Mouse (Mus musculus): Measurements from ENCODE around the gene Tcn2. TPM values are rescaled to one million over a fixed set of nuclear protein-coding genes. Genes with fewer than 3 reads are reported as not detected.
A peak's percentile ranks its signal among the peaks of the same experiment; 100 is the strongest.

Tcn2 gene
- total RNA-seq, 4 experiments from 2014 or later = 43.0 to 46.5 (median 44.3) TPM

GRCm38 (mm10) chr11:3894406-3895281 lies 37.3 kb downstream of the Tcn2 start, which contains the start of the genes 4921536K21Rik and Dusp18:
Gene 4921536K21Rik (minus strand): TSS chr11:3895098.
Gene Dusp18 (plus strand): TSS chr11:3895240.
- peak; percentile 93 for DNase-seq (ENCODE audit: low spot score)

DNA sequence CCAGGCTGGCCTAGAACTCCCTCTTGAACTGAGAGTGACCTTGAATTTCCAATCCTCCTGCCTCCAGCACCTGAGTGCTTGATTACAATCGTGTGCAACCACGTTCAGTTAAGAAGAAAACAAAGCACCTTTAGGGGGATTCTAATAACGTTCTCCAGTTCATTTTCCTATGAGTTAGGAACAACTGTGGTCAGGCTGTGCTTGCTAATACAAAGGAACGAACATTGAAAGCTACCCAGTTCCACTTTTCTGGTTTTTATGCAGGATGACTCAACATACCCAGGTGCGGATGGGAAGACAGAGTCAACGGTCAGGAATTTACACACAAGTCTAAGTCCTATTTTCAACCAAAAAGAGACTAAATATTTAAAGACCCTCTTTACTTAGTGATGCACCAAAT lies 38.0 kb downstream of the Tcn2 start:
- DNase-seq (ENCODE audit: low spot score) = no peak

DNA sequence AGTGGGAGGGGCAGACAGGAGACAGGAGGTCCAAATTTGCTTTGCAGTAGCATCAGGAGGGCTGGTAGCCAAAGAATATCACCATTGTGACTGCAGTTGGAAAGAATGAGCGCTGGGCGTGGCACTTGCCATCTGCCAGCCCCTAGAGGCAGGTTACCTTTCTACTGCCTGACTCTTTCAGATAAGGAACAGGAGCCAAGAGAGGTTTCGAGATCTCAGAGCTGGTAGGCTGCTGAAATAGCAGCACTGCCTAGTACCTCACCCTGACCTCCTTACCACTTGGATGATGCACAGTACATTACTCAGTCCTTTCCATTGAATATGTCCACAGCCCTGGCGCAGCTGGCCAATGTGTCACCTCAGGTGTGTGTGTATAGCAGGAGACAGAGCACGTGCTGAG lies 44.6 kb downstream of the Tcn2 start:
- DNase-seq (ENCODE audit: low spot score) = no peak

DNA sequence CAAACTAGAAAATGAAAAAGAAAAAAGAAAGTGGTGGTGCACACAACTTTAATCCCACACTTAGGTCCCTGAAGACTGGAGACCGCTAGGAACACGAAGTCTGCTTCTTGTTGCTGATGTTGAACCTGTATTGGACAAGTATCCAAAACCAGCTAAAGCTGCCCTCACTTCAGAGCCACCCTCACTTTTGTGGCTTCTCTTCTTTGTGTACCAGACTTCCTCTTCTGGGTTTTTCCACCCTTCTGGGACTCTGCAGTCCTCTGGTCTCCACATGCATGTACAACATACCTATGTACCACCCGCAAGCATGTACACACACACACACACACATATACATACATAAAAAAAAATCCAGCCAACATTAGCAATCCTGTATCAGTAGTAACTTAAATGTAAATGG lies 48.2 kb downstream of the Tcn2 start:
- DNase-seq (ENCODE audit: low spot score) = no peak

DNA sequence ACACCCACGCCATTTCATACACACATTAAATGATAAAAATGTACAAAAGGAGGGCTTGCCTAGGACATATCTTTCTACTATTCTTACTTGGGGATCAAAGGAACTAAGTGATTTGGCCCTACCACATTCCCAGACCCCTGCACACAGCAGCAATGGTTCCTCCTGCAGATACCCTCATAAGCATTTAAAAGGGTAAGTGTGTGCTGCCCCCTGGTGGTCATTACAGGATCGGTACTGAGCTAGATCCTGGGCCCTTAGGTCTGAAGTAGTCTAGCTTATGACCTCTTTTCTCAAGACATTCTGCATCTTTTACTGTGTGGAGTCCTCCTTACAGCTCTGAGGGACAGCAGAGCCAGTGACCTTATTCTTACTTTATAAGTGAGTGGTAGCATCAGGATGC lies 52.1 kb downstream of the Tcn2 start:
- DNase-seq (ENCODE audit: low spot score) = peak; percentile 69

DNA sequence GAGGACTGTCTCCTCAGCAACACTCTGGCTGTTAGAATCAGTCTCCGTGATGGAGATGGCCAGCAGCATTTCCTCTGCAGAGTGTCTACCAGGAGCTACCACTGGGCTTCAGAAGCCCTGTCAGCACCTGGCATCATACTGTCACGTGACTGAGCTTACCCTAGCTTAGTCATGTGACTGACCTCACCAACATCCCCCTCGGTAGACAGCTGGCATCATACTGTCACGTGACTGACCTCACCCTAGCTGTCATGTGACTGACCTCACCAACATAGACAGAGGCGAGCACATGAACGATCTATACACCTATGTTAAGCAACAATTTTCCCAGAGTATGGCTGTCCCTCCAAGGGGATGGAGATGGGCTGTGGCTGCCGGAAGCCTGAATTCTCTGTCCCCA lies 53.3 kb downstream of the Tcn2 start:
- DNase-seq (ENCODE audit: low spot score) = no peak

GRCm38 (mm10) chr11:3876419-3876818 lies 55.5 kb downstream of the Tcn2 start:
- DNase-seq (ENCODE audit: low spot score) = no peak

Other genes with a start within 250 kb of the Tcn2 start
- 10 to 100 TPM; 17.0 to 22.2 (median 20.1) TPM for gene Osbp2, start 68.3 kb downstream of the Tcn2 start, total RNA-seq (2022)
- under 1 TPM; 0.57 to 0.91 (median 0.60) TPM for gene 4921536K21Rik, start 37.1 kb downstream of the Tcn2 start, total RNA-seq (2022)
- 10 to 100 TPM; 31.5 to 52.7 (median 36.9) TPM for gene Dusp18, start 36.9 kb downstream of the Tcn2 start, total RNA-seq (2022)
- gene Slc35e4, start 17.5 kb downstream of the Tcn2 start, total RNA-seq (2022) = 1 to 10 TPM; 3.1 to 5.5 (median 4.3) TPM
- 10 to 100 TPM; 25.1 to 30.5 (median 27.3) TPM for gene Pes1, start 31.8 kb upstream of the Tcn2 start, total RNA-seq (2022)
- not detected for gene 4930556J24Rik, start 44.6 kb upstream of the Tcn2 start, total RNA-seq (2022)
- under 1 TPM in 1 of 4 experiments, not detected in 3; 0.27 TPM for gene Gal3st1, start 51.5 kb upstream of the Tcn2 start, total RNA-seq (2022)
- under 1 TPM in 3 of 4 experiments, not detected in 1; 0.16 to 0.65 (median 0.20) TPM for gene Sec14l4, start 99.3 kb upstream of the Tcn2 start, total RNA-seq (2022)
- gene Sec14l3, start 132.7 kb upstream of the Tcn2 start, total RNA-seq (2022) = 1 to 10 TPM in 1 of 4 experiments, not detected in 3; 1.6 TPM
- gene Mtfp1, start 163.3 kb upstream of the Tcn2 start, total RNA-seq (2022) = 100 to 1,000 TPM; 128 to 167 (median 148) TPM
- gene Sec14l2, start 191.3 kb upstream of the Tcn2 start, total RNA-seq (2022) = under 1 TPM; 0.41 to 0.82 (median 0.60) TPM
- gene Rnf215, start 203.0 kb upstream of the Tcn2 start, total RNA-seq (2022) = 10 to 100 TPM in 3 of 4 experiments, 1 to 10 TPM in 1; 10.0 to 14.2 (median 11.2) TPM
- 1 to 10 TPM; 3.0 to 4.2 (median 3.6) TPM for gene Ccdc157, start 228.1 kb upstream of the Tcn2 start, total RNA-seq (2022)
- gene Sf3a1, start 228.2 kb upstream of the Tcn2 start, total RNA-seq (2022) = 10 to 100 TPM; 25.8 to 34.5 (median 30.4) TPM